Mouse (Mus musculus): Measurements from ENCODE around the gene Cpt1a.

Cpt1a gene

DNA sequence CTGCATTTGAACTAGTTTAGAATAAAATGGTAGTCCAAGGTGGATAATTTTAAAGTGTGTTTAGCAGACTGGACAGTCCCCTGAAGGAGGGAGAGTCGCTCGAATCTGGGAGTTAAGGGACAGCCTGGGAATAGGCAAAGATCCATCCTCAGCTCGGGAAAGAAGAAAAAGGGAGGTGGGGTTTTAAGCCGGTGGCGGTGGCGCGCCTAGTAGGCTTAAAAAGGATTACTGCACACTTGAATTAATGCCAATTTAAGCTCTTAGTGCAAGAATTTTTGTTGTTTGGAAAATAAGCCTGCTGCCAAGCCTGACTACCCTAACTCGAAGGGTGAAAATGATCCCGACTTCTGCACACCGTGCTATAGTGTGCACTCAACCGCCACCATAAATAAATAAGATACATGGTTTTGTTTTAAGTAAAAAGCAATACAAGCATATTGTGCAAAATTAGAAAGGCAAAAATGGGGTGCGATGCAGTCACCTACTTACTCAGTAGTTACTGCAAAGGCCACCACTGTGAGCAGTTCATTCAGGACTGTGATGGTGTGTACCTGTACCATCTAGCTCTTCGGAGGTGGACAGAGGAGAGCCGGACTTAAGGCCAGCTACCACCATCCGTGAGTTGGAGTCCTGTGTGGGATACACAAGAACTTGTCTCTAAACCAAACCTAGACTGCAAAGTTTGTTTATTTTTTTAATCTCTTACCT, 3.8 kb downstream of the Cpt1a start:
- no peak for DNase-seq (ENCODE audit: low spot score)

DNA sequence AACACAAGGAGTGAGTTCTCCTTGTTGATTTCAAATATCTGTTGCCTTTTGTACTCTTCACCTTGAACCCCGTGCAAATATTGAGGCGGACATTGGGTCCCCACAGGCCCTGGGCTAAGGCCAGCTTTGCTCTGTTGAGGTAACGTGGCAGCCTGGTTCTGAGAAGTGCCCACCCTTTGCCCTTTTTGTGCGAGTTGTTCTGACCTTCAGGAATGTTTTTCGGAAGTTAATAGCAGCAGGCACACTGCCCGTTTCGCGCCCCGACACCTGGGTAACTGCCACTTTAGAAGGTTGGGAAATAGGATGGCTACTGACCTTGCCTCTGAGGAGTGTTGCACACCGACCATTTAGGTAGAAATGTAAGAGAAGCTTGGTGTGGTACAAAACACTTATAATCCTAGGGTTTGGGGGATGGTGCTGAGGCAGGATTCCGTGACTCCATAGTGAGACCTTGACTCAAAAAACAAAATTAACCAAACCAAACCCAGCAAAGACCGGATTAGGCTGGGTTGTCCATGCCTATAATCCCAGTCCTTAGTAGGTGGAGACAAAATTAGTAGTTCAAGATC, 4.4 kb downstream of the Cpt1a start:
- no peak for DNase-seq (ENCODE audit: low spot score)

DNA sequence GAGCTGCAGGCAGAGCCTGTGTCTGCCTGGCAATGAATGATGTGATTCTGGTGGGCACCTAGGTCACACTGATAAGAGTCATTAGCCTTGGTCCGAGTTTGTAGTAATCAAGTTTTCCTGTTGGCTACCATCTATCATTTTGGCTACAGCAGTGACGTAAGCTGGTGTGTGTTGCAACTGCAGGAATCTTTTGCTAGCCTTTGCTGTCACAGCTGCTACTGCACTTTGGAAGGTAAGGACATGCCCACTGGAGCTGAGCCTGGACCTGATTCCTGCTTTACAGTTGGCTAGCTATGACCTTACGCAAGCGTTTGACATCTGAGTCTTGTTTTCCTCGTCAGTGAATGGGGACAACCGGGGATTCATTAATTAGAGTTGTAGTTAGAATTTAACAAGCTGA, 11.1 kb downstream of the Cpt1a start:
- DNase-seq (ENCODE audit: low spot score): no peak

DNA sequence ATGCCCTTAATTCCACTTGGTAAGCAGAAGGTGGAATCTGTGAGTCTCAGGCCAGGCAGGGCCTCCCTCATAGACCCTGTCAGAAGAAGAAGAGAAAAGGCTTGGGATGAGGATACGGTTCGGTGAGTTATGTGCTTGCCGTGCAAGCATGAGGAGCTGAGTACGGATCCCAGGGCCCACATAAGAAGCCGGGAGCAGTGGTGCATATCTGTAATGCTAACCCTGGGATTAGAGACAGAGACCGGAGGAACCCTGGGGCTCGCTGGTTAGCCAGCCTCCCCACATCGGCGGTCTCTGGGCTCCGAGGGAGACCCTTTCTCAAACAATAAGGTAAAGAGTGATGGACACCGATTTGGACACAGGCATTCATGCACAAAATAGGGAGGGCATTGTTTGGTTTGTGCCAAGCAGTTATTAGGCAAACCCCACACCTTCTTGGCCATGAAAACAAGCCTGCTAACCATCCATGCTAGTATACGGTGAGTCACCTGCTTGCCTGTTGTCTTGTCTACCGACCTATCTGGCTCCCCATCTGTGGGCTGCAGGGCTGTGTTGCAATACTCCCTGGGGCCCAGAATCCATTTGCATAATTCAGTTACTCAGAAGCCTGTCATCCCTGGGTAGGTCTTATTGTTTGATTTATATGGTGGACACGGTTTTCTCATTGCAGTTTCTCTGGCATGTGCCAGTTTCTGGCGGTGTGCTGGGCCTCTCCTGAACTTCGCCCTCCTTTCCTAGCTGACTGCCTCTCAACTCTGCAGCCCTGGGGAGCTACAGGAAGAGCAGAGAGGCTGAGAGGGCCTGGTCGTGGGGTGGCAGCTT, 11.8 kb downstream of the Cpt1a start:
- no peak for DNase-seq (ENCODE audit: low spot score)

DNA sequence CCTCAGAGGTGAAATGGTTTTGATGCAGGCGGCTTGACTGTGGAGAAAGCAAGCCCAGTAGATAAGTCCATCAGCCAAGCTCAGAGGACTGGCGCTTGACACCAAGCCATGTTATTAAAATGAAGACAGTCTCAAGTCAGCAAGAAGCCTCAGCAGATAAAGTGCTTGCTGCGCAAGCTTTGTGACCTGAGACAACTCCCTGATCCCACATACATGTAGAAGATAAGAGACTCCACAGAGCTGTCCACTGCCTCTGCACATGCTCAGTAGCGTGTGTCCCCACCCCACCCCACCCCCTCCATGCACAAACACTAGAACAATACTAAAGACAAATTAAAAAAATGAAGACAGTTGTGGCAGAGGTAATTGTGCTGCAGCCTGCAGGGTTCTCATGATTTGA, 12.4 kb downstream of the Cpt1a start:
- DNase-seq (ENCODE audit: low spot score): no peak

DNA sequence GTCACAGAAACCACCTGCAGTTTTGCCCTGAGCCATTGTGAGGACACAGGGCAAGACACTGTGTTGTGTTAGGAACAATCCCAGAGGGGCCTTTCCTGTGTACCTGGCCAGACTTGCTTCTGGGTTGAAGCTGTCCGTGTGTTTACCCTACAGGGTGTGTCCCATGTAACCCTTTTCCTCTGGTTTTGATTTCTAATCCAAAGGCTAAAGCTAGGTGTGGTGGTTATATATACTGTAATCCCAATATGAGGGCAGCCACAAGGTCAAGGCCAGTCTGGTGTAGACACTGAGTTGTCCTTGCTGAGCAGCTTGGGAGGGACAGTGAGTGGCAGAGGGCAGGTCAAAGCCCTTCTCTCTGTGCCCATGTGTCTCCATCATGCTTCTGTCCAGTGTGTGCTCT, 13.8 kb downstream of the Cpt1a start:
- no peak for DNase-seq (ENCODE audit: low spot score)

DNA sequence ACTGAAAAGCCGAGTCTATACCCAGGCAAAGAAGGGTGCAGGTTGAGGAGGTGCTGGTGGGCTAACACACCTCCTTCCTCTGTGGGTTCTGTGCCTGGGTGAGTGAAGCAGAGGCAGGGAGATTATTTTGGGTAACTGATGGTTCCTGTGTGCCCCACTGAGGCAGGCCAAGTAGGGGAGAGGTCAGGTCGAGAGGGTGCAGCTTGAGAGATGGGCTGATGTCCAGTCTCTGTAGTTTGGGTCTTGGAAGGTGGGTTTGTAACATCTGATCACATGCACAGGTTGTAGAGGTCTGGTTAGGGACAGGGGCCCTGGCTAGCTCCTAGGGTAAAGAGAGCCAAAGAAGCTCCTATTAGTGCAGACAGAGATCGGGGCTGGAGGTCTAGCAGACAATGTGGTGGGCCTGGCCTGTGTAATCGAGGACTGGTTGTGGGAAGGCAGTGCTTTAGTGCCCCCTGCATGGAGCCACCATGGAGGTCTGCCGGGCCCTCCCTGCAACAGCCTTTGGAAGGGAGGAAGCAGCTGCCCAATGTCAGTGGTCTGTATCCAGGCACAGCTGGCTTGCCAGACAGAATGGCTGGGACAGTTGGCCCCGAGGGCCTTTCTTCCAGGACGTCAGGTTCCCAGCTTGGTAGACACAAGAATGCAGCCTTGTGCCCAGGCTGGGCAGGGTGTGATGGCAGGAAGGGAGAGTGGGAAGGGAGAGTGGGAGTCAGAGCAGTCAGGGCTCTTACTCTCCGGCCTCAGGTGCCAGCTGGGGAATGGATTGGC, 14.5 kb downstream of the Cpt1a start:
- no peak for DNase-seq (ENCODE audit: low spot score)

DNA sequence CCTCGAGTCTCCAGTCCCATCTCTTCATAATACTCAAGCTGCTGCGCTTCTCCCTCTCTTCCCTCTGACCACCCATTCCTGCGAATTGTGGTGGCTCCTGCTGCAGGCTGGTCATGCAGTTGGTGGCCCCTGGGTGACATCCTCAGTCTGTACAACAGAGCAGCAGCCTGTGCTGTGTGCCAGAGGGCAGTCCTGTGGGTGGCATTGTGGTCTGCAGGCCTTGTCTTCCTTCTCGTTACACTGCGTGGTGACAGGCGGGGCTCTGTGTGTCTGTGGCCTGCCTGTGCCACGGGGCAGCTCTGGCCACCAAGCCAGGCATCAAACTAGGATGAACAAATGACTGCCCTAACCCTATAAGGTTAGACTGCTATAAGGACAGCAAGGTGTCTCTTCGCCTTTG, 17.1 kb downstream of the Cpt1a start:
- no peak for DNase-seq (ENCODE audit: low spot score)

DNA sequence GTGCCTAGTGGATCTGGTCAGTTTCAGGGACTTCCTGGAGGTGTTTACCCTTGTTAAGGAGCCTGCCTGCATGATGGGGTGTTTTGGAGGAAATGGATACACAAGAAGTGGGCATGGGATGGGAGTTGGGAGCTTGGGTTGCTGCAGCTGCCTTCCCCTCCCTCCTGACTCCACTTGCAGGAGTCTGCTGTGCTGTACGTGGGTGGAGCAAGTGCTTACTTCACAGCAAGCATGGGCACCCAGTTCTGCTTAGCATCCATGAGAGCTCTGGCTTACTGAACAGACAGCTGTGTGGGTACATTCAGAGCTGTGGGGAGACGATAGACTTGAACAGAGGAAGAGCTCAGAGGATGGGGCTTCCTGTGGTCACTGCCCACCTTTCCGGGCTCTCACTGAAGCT, 18.9 kb downstream of the Cpt1a start:
- no peak for DNase-seq (ENCODE audit: low spot score)

DNA sequence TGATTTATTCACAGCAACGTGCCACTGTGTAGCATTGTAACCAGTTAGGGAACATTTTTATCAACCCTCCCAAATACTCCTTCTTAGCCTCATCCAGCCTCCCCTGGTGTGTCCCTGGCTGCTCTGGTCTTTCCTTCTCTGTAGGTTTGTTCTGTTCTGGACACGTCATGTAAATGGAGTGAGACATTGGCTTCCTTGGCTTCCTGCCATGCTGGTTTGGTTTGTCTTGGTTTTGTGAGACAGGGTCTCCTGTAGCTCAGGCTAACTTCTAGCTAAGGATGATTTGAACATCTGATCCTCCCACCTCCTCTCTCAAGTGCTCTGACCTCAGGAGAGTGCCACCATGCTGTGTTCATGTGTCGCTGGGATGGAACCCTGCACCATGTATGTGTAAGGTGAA, 21.8 kb downstream of the Cpt1a start:
- DNase-seq (ENCODE audit: low spot score): no peak

DNA sequence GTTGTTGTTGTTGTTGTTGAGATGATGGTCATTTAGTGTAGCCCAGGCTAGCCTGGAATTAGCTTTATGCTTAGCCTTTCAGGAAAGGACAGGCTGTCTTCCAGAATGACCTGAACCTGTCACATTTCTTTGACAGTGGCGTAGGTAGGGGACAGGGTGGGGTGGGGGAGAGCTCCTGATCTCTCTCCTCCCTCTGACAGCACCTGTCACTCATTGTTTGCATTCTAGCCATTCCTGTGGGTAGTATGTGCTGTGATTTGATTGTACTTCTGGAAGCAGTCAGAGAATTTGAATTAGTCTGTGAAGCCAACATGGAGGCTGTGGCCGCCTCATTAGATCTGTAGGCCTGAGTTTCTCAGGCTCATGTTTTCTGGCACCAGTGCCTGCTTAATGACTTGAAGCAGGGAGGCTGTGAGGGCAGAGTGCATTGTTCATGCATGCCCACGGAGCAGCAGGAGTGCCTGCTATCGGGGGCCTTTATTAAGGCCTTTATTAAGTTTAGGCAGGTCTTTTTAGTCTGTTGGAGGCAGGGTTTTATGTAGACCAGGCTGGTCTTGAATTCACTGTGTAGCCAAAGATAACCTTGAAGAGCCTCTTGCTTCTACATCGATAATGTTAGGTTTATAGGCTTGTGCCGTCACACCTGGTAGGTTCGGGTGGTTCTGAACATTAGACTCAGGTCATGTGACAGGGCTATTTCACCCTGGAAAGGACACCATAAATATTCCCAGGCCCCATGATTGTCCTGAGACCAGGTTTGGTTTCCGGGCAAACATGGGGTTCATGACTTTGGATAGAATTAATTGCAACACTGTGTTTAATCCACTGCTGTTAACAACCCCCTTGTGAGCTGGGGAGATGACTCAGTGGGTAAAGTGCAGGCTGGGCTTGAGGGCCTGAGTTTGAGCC, 22.8 kb downstream of the Cpt1a start:
- DNase-seq (ENCODE audit: low spot score): no peak

DNA sequence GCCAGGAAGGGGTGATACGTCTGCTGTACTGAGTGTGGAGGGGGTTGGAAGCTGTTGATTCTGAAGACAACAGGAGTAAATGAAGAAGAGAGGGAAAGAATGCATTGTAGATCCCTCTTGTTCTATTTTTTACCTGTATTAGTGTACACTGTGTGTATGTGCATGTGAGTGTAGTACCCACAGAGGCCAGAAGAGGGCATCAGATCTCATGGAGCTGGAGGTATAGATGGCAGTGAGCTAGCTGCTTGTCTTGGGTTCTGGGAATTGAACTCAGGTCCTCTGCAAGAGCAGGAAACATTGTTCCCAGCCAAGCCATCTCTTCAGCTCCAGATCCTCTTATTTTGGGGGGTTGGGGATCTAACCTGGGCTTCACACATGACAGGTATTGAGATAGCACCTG, 25.6 kb downstream of the Cpt1a start:
- DNase-seq (ENCODE audit: low spot score): no peak

DNA sequence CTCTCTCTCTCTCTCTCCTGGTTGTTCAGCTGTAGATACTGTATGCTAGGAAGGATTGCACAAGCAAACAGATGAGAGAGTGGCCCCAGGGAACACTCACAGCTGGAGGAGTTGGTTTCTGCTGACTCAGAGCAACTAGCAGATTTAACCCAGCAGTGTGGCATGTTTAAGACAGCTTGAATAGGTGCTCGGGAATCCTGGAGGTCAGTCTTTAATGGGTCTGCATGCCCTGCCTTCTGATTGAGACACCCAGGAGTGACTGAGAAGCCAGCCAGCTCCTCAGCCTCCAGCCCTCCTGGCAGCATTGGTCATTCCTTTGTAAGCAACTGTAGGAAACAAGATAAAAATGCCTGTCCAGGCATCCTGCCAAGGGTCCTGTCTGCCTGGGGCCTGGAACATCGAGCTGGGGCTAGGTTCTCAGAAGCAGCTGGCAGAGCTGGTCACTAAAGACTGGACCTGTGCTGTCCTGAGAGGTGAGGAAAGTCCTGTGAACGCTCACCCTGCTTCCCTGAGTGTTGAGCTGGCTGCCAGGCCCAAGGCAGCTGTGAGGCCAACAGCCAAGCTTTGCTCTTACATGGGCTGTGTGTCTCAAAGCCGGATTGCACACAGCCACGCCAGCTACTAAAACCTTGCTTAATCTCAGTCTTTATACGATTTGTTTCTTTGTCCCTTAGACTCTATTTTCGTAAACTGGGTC, 31.4 kb downstream of the Cpt1a start:
- DNase-seq (ENCODE audit: low spot score): peak; percentile 22

DNA sequence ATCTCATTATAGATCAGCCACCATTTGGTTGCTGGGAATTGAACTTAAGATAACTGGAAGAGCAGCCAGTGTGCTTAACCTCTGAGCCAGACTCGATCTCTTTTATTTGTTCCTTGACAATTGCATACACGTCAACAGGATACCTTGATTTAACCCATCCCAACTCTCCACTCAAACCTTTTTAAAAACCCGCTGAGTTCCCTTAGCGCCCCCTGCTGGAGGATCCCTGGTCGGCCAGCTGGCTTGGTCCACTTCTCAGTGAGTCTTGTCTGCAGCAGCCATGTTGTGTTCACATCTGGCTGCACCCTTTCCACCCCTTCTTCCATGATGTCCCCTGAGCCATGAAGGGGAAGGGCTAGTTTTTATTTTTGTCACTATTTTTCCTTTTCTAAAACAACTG, 33.0 kb downstream of the Cpt1a start:
- DNase-seq (ENCODE audit: low spot score): no peak

DNA sequence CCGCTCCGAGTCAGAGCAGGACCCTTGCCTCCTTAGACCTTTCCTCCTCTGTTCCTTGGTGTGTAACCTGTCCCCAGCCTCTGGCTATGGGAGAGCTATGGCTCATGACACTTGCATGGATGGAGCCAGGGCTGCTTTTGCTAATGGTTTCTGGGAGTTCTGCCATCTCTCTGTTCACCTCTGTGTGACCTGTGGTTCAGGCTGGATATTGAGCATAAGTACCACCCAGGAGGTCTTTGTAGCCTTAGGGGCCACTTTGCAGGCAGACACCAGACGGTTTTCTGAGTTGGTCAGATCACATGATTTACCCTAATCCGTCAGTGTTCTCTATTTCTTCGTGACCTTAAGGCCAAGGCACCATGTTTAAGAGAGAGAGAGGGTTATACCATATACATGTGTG, 34.4 kb downstream of the Cpt1a start:
- DNase-seq (ENCODE audit: low spot score): no peak

DNA sequence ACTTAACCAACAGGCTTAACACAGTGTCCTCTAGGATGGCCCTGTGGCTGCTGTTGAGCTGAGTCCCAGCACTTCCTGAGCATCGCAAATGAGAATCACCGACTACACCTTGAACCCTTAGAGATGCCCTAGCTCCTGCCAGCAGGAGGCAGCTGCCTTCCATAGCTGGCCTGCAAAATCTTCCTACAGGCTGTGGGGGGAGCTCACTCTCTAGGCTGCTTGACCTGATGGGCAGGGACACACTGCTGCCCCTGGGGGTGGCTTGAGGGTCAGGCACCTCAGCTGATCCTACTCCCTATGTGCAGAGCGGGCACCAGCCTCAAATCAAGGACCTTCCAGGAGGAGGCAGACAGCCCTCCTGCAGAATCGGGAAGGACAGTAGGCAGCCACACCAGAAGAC, 35.5 kb downstream of the Cpt1a start:
- no peak for DNase-seq (ENCODE audit: low spot score)

DNA sequence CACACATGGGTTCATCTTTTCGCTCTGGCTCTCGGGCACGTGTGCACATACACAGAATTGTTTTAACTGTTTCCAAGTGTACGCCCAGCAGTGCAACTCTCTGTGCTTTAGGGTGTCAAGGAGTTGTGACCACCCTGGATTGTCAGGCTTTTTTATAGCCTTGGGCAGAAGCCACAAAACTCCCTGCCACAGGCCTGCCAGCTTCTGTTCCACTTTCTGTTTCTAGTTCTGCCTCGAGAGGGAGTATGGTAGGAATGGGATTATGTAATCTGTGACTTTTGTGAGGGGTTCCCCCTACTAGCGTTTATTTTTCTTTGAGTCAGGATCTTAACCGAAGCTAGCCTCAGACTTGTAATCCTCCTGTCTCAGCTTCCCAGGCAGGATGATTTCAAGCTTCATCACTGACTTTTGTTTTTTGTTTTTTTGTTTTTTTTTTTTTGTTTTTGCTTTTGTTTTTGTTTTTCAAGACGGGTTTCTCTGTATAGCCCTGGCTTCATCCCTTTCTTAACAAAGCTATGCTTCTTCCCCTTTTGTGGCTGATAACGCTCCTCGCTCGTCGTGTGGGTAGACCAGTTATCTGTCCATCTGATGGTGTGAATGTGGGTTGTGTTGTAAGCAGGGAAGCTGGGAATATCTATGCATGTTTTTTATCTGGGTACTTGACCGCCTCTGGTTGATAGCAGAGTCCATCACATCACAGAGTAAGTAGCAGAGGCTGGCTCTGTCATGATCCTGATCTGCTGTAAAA, 37.9 kb downstream of the Cpt1a start:
- no peak for DNase-seq (ENCODE audit: low spot score)

DNA sequence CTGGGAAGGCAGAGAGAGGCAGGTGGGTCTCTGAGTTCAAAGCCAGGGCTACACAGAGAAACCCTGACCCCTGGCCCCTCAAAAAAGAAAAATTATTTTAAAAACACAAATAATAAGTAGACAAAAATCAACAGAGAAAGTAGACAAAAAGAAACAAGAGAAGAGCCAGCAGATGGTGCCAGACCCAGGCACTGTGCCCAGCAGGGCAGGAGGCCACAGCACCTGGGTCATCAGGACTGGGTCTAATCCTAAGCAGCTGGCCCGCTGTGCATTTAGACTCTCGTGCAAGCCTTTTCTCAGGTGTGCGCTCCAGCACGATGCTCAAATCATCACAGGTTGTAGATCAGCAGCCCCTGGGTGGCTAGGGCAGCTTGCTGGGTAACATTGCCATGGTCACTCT, 41.4 kb downstream of the Cpt1a start:
- no peak for DNase-seq (ENCODE audit: low spot score)

DNA sequence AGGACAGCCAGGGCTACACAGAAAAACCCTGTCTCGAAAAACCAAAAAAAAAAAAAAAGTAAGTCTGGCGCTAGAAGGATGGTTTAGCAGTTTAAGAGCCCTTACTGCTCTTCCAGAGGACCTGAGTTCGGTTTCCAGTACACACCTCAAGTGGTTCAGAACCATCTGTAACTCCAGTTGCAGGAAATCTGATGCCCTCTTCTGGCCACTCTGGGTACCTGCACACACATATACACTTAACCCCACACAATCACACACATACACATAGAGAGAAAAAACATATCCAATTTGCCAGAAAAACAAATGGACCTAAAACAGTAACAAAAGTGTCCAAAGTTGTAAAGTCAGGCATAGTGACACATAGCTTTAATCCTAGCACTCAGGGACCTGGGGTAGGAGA, 43.0 kb downstream of the Cpt1a start:
- no peak for DNase-seq (ENCODE audit: low spot score)

DNA sequence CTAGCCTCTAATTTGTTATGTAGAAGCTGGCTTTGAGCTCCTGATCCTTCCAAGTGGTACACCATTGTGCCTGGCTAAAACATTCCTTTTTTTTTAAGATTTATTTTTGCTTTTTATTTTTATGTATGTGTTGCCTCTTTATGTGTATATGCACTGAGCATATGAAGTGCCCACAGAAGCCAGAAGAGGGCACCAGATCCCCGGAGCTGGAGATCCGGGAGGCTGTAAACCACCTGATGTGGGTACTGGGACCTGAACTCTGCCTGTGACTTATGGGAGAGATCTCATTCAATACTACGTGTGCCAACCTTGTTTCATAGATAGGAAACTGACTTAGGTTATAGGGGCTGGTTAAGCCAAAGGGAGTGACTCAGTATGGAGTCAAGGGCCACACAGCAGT, 46.1 kb downstream of the Cpt1a start:
- DNase-seq (ENCODE audit: low spot score): no peak

Data from left cerebral cortex, adult 11 months (tissue).